Mouse (Mus musculus): Measurements from ENCODE around the gene Terf2.
"Not testable (repeated sequence)": the region's sequence is repeated elsewhere in the genome, so short reads cannot be mapped to it uniquely, and the experiment has no call there.

Terf2 gene

GRCm38 (mm10) chr8:107114150-107115007 is 18.0 kb upstream of the Terf2 start:
- no peak for DNase-seq

DNA sequence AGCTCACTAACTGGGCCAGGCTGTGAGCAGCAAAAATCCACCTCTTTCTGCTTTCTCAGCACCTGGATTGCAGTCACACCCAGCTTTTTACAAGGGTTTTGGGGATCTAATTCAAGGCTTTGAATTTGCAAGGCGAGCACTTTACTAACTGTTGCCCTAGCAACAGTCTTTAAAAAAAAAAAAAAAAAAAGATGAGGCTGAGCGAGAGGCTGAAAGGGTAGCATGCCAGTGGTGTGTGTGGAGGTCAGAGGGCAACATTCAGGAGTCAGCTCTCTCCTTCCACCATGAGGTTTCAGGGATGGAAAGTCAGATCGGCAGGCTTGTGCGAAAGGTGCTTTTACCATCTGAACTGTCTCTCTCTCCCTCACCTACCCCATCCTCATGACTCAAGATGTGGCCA is 16.9 kb upstream of the Terf2 start:
- DNase-seq = no peak

GRCm38 (mm10) chr8:107111340-107112105 is 15.2 kb upstream of the Terf2 start:
- DNase-seq = no peak

DNA sequence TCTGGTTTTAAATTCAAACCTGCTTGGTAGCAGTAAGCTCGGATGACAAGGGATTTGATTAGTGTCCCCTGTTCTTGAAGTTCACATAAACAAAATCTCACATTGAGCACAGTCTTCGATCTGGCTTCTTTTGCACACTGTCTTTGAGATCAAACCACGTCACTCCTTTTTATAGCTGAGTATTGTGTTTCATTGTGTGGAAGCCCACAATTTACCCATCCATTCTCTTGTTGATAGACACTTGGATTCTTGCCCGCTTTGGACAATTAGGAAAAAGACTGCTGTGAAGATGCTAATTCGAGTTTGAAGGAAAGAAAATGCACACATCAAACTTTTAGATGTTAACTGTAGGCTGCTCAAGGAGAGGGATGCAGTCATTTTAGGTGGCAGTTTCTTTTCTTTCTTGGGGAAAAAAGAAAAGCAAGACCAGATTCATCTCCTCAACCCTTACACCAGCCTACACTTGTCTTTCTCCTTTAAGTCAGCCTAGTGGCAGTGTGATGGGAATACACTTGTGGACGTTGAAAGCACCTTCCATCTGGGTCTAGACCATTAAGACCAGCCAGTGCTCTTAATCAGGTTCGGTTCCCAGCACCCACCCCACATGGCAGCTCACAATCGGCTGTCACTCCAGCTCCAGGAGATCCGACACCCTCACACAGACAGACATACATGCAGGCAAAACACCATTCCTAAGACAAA is 14.4 kb upstream of the Terf2 start:
- no peak for DNase-seq

- no peak for DNase-seq
Measured at GRCm38 (mm10) chr8:107109816-107110435, 13.6 kb upstream of the Terf2 start.

DNA sequence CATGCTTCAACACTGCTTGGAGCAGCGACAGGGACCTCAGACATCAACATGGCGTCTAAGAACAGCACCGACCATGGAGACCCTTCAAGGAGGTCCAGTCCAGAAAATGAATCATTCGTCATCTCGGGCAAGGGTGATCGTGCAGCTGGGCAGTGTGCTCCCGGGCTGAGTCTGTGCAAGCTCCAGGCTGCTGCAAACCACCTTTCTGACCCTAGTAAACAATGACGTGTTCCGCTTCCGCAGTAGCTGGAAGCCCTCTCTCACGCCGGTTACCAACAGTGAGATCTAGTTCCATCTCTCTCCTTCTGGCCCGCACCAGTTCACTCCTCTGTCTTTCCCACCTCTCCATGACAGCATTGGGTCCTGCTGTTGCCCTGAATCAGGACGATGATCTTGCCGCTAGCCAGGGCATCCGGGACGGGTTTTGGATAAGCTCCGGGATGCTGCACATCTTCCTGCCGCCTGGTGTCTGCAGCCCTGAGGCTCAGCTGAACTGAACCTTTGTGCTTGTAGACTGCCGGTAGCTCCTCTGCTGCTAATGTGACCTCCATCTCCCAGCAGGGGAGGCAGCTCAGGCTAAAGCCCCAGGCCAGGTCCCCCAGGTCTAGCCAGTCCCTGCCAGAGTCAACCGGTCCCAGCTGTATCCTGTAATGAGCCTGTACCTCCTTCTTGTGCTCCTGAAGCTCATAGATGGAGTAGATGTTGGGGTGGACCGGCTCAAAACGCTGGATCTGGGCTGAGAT is 12.8 kb upstream of the Terf2 start:
- no peak for DNase-seq

DNA sequence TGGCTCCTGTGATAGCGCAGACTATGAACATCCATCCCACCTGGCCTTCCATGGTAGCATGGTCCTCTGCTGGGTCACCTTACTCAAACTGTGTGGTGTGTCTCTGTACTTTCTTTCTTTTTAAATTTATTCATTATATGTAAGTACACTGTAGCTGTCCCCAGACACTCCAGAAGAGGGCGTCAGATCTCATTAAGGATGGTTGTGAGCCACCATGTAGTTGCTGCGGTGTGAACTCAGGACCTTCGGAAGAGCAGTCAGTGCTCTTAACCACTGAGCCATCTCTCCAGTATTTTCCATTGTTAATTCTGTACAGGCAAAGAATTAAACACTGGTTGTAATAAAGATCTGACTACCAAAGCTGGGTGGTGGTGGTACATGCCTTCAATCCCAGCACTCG is 11.7 kb upstream of the Terf2 start:
- DNase-seq = not testable (repeated sequence)

GRCm38 (mm10) chr8:107104547-107104946 is 8.2 kb upstream of the Terf2 start:
- peak; percentile 83 for DNase-seq

GRCm38 (mm10) chr8:107100635-107101034 is 4.3 kb upstream of the Terf2 start:
- no peak for DNase-seq

DNA sequence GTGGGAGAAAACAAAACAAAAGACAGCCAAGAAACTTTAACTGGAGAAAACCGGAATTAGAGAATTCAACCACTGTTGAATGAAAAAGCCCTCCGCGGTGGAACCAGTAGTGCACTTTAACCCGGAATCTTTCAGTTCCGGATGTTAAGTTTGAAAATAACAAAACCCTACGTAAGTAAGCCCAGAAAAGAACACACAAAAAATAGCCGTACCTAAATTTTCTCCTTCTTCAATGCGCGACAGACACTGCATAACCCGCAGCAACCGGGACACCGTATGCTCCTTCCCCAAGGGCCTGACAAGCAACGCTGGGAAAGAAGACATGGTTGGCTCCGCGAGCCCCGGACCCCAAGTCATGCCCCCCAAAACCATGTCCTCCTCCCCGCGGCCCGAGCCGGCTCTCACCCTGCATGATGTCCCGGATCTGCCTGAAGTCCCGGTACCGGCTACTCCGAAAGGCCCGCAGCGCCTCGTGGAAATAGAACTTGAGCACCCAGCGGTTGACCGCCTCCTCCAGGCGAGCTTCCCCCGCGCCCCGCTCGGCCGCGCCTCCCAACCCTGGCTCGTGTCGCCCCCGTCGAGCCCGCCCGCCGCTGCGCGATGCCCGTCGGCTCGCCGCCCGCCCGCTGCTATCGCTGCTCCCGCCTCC is 506 bp downstream of the Terf2 start:
- DNase-seq = no peak

- no peak for DNase-seq
Measured at GRCm38 (mm10) chr8:107090531-107090930, 5.8 kb downstream of the Terf2 start.

DNA sequence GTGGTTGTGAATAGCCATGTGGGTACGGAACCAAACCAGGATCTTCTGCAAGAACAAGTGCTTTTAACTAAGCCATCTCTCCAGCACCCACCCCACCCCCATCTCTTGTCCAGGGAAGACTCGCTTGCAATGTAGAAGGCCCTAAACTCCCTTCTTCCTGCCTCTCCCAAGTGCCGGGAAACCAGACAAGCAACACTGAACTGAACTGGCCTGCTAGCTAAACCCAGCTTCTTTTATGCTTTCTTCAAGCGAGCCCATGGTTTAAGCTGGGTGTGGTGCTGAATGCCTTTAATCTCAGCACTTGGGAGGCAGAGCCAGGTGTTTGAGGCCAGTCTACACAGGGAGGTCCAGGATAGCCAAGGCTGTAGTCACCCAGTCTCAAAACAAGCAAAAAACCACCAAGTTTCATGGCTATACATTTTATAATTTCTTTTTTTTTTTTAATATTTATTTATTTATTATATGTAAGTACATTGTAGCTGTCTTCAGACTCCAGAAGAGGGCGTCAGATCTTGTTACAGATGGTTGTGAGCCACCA is 7.8 kb downstream of the Terf2 start:
- DNase-seq = no peak

DNA sequence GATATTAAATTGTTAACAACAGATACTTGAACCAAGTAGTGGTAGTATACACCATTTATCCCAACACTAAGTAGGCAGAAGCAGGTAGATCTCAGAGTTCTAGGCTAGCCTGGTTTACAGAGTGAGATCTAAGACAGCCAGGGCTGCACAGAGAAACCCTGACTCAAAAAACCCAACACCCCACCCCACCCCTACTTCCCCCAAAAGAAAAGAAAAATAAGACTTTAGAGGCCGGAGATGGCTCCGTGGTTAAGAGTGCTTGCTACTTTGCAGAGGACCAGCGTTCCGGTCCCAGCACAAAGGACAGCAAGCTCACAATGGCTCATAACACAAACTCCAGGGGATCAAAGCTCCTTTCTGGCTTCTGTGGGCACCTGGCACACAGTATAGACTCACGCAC is 10.3 kb downstream of the Terf2 start:
- no peak for DNase-seq

- DNase-seq = no peak
Measured at GRCm38 (mm10) chr8:107085358-107085757, 11.0 kb downstream of the Terf2 start.

DNA sequence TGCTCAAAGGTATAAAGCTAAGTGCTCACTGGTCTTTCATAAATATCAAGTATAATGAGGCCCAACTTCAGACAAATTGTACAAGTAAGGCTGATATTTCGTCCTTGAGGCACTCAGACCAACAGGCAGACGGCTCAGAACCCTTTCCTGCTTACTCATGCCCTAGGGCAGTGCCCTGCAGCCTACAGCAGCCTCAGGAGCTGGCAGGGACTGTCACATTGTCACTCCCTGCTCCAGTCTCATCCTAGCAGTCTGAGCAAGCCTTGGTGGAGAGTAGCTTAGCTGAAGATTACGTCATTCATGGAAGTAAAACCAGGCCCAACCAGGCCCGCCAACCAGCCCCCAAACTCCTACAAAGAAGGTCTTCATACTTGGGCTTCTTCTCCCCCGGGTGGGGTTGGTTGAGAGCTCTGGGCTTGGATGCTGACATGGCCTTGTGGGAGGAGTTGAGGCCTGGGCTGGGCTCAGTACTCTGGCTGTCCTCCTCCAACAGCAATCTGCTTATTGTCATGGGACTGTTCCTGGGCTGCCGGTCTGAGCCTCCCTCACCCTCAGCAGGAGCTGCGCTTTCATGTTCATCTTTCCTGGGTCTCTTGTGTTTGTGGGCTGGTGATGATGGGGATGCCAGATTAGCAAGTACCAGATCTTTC is 20.0 kb downstream of the Terf2 start:
- no peak for DNase-seq

GRCm38 (mm10) chr8:107074128-107074527 is 22.2 kb downstream of the Terf2 start:
- DNase-seq = no peak

- no peak for DNase-seq
Measured at GRCm38 (mm10) chr8:107073706-107074105, 22.6 kb downstream of the Terf2 start.

GRCm38 (mm10) chr8:107065511-107066496 is 30.5 kb downstream of the Terf2 start, which contains the start of gene Tmed6:
Tmed6 (minus strand) TSS chr8:107065644.
- no peak for DNase-seq

DNA sequence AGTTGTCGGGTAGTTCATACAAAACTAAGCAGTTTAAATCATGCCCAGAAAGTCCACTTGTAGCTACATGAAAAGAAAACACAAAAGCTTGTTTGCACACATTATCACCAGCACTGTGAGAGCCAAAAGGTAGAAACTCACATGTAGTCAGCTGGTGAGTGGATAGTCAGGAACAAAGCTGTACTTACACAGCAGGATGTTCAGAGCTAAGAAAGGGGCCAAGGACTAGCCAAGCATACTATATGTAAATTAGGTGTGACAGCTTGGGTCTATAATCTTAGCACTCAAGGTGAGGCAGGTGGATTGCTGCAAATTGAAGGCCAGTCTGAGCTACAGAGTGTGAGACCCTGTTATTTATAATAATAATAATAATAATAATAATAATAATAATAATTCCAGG is 33.7 kb downstream of the Terf2 start:
- no peak for DNase-seq

DNA sequence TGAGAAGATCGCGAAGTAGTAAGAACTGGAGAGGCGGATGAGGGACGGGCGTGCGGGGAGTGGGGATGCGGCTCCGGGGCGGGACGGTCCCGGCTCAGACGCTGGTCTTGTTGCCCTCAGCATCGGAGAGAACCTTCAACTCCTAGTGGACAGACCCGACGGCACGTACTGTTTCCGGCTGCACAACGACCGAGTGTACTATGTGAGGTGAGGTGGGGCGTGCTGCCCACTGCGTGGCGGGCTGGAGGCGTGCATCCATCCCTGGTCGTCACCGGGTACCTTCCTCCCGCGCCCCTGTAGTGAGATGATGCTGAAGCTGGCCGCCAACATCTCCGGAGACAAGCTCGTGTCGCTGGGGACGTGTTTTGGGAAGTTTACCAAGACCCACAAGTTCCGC is 39.4 kb downstream of the Terf2 start:
- no peak for DNase-seq
